Mouse (Mus musculus) kidney, postnatal 0 days (tissue): Measurements from ENCODE around the gene Ssh1. TPM values are rescaled to one million over a fixed set of nuclear protein-coding genes. Genes with fewer than 3 reads are reported as not detected.

Experiments used
- ATAC-seq: fragments of 200-750 bp; cut with Nextera tagmentation; replicated peaks from 2 replicates; pipeline ENCODE4 v1.8.0; 2017; ENCODE audit warnings: low read depth, moderate number of reproducible peaks, moderate TSS enrichment, moderate library complexity; ENCODE audit not compliant: low FRiP score
- DNase-seq: peaks from one replicate; pipeline ENCODE4 v3.0.0-alpha.2; 2016; ENCODE audit warnings: low spot score
- H3K27ac ChIP-seq: fragments of 300-500 bp; sonication (generic); 2 replicates; pipeline ENCODE4 v1.5.1; 2014; ENCODE audit warnings: mild to moderate bottlenecking
- H3K27me3 ChIP-seq: fragments of 300-500 bp; sonication (generic); 2 replicates; pipeline ENCODE4 v1.6.1; 2014; ENCODE audit warnings: low read length, mixed read lengths; ENCODE audit not compliant: insufficient read depth
- H3K36me3 ChIP-seq: fragments of 300-500 bp; sonication (generic); 2 replicates; pipeline ENCODE4 v1.6.1; 2014; ENCODE audit warnings: low read length, mixed read lengths; ENCODE audit not compliant: insufficient read depth
- H3K4me1 ChIP-seq: fragments of 300-500 bp; sonication (generic); replicated peaks from 2 replicates; pipeline ENCODE4 v1.6.1; 2014; ENCODE audit warnings: antibody characterized with exemption, low read length, mixed read lengths; ENCODE audit not compliant: insufficient read depth
- H3K4me2 ChIP-seq: fragments of 300-500 bp; sonication (generic); 2 replicates; pipeline ENCODE4 v1.6.1; 2014; ENCODE audit warnings: mild to moderate bottlenecking, low read length, moderate library complexity, mixed read lengths
- H3K4me3 ChIP-seq: fragments of 300-500 bp; sonication (generic); replicated peaks from 2 replicates; pipeline ENCODE4 v1.5.1; 2014; ENCODE audit warnings: low read depth, low read length
- H3K9ac ChIP-seq: fragments of 300-500 bp; sonication (generic); 2 replicates; pipeline ENCODE4 v1.6.1; 2014; ENCODE audit warnings: low read depth, low read length
- H3K9me3 ChIP-seq: fragments of 300-500 bp; sonication (generic); replicated peaks from 2 replicates; pipeline ENCODE4 v1.6.1; 2016; ENCODE audit warnings: low read length, inconsistent platforms, mixed read lengths
- CTCF ChIP-seq: IDR thresholded peaks from 2 replicates; pipeline ENCODE4 v1.5.1; 2016; ENCODE audit warnings: antibody characterized with exemption, low read depth, mild to moderate bottlenecking, moderate library complexity
- WGBS: fragments of 180-500 bp; shearing (Covaris S2); extraction: QIAGEN DNeasy Blood & Tissue Kit; methylation state at CpG from one replicate; pipeline ENCODE4 v1.1.7; 2014; 5-methylcytosine and 5-hydroxymethylcytosine counted together
- polyA plus RNA-seq: library from polyadenylated mRNA; unstranded; fragments of >200 nt; fragmentation: Nextera tagmentation; extraction: Ambion mirVana; gene quantifications from 2 replicates; pipeline ENCODE4 v1.2.1, GENCODE M21; 2015

Ssh1 gene
- polyA plus RNA-seq, 1 experiment from 2014 or later = 10.0 TPM

DNA sequence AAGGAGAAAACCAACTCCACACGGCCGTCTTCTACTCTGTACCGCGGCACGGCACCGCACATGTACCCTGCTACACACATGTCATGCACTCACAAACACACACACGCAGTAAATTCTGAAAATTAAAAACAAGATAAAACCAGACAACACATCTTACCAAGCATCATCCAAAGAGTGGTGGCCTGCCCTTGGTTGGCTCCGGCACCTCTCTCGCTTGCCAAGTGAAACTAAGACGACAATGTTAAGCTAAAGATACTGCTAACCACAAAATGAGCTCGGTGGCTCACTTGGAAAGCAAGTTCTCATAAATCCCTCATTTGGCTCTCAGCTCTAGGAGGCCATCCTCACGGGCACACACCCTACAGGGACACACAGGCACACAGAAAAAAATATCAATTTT is 94.2 kb downstream of the Ssh1 start:
- Histone ChIP-seq H3K27ac (no peak overlapping the region), H3K9ac (no peak overlapping the region), H3K4me3 (no peak overlapping the region), H3K36me3 (no peaks in the 10 kb centered on the region), H3K4me1 (peaks cover 21% of the 10 kb centered on the region), H3K27me3 (no peaks in the 10 kb centered on the region), H3K9me3 (no peaks in the 10 kb centered on the region), H3K4me2 (no peak overlapping the region)
- DNase-seq = no peak
- ATAC-seq = no peak
- no peak for TF ChIP-seq CTCF
- 86% methylated on average over 12 of the region's 12 CpGs for WGBS

DNA sequence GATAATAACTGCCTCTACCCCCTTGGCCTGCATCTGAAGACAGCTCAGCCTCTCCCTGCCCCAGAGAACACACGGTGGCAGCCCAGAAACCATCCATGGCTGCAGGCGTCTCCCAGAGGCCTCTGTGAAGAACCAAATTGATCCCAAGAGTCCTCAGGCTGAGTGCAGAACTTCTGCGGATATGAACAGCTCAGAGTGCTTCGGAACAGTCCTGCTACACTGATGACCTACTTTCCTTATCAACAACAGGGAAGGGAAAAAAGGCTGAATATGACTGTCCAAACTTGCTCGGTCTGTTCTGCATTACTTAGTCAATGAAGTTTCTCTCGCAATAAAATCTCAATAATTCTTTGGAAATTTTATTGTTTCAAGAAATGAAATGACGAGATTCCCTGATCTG is 101.7 kb downstream of the Ssh1 start:
- Histone ChIP-seq H3K4me3 (no peak overlapping the region), H3K27me3 (no peaks in the 10 kb centered on the region), H3K36me3 (no peaks in the 10 kb centered on the region), H3K4me2 (no peak overlapping the region), H3K9ac (0 out of 2 replicates have a peak overlapping the region, but pooled peaks have one; percentile 13), H3K27ac (no peak overlapping the region), H3K4me1 (peaks cover 24% of the 10 kb centered on the region), H3K9me3 (no peaks in the 10 kb centered on the region)
- TF ChIP-seq CTCF = no peak
- ATAC-seq (no peak), DNase-seq (no peak)
- WGBS = 78% methylated on average over 7 of the region's 7 CpGs

DNA sequence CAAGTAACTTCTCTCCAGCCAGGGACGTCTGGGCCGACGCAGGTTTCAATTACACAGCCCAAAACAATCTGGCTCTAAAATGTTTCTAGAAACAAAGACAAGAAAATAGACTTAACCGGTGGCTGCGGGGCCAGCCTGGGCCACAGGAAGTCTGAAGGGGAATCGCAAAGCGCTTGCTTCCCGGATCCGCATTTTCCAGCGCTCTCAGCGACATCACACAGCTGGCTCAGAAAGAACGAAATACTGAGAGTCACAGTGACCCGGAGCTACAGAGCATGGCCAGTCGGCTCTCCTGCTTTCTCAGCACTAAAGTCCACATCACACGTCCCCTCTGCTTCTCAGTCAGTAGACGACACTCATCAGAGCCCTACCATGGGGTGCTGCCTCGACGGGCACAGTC is 102.8 kb downstream of the Ssh1 start:
- 52% methylated on average over 18 of the region's 18 CpGs for WGBS
- H3K4me3 ChIP-seq = no peak overlapping the region

DNA sequence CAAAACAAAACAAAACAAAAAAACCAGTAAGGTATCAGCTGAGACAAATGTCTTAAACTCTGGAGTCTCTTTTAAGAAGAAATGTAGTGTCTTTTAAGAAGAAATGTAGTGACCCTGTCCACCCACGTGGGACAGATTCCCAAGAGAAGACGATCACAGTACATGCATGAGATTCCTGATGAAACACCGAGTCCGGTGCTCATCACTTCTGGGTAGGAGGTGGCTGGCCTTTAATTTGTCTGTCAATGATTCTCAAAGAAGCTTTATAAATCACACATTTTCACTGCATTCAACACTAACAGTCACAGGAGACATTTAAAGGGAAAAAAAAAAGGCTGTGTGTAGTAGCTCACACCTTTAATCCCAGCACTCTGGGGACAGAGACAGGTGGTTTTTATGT is 103.8 kb downstream of the Ssh1 start:
- Histone ChIP-seq H3K36me3 (no peaks in the 10 kb centered on the region), H3K4me3 (no peak overlapping the region), H3K9ac (no peak overlapping the region), H3K27ac (peak overlapping the region; percentile 71; the same call in 1 of the 2 replicates), H3K9me3 (no peaks in the 10 kb centered on the region), H3K4me1 (peaks cover 29% of the 10 kb centered on the region), H3K4me2 (no peak overlapping the region), H3K27me3 (no peaks in the 10 kb centered on the region)
- 27% methylated on average over 4 of the region's 4 CpGs for WGBS
- no peak for TF ChIP-seq CTCF
- DNase-seq (no peak), ATAC-seq (no peak)

More for the DNA sequence above, 102.8 kb downstream of the Ssh1 start:
- Histone ChIP-seq H3K4me2 (peak overlapping the region; percentile 3; the same call in 1 of the 2 replicates), H3K36me3 (no peaks in the 10 kb centered on the region), H3K27ac (peak overlapping the region; percentile 71), H3K27me3 (no peaks in the 10 kb centered on the region), H3K4me1 (peaks cover 26% of the 10 kb centered on the region), H3K9ac (no peak overlapping the region), H3K9me3 (no peaks in the 10 kb centered on the region)
- DNase-seq (peak; percentile 80), ATAC-seq (no peak)
- no peak for TF ChIP-seq CTCF

DNA sequence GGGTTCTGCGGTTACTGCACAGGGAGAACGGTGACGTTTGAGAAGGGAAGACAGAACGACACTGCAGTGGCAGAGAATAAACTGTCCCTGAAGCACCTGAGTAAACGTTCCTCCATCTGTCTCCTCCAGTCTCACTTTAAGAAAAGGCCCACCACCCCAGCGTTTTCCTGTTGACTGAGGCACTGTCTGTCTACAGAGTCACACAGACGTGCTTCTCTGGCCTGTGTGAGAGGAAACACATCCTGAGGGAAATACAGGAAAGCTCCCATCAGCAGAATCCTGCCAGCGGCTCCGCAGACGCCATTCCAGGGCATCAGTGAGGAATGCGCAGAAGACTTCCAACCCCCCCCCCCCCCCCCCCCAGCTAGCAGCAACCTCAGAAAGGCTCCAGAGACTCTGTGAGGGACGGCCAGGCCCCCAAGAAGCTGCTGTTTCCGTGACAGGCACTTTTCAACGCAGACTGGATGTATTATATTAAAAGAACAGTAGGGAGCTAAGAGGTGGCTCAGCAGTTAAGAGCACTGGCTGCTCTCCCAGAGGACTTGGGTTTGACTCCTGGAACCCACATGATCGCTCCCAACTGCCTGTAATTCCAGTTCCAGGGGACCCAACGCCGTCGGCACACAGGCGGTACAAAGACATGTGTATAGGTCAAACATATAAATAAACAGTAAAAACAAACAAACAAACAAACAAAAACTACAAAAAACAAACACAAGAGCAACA is 104.3 kb downstream of the Ssh1 start:
- DNase-seq (peak; percentile 57), ATAC-seq (no peak)
- H3K9me3 ChIP-seq = no peaks in the 10 kb centered on the region
- H3K27ac ChIP-seq = peak overlapping the region; percentile 71
- H3K4me1 ChIP-seq = peaks cover 33% of the 10 kb centered on the region
- TF ChIP-seq CTCF = no peak
- 20% methylated on average over 19 of the region's 19 CpGs for WGBS
- no peak overlapping the region; the same call in 1 of the 2 replicates for H3K4me2 ChIP-seq
- no peaks in the 10 kb centered on the region for H3K27me3 ChIP-seq
- no peak overlapping the region for H3K9ac ChIP-seq
- H3K36me3 ChIP-seq = no peaks in the 10 kb centered on the region
- no peak overlapping the region for H3K4me3 ChIP-seq

DNA sequence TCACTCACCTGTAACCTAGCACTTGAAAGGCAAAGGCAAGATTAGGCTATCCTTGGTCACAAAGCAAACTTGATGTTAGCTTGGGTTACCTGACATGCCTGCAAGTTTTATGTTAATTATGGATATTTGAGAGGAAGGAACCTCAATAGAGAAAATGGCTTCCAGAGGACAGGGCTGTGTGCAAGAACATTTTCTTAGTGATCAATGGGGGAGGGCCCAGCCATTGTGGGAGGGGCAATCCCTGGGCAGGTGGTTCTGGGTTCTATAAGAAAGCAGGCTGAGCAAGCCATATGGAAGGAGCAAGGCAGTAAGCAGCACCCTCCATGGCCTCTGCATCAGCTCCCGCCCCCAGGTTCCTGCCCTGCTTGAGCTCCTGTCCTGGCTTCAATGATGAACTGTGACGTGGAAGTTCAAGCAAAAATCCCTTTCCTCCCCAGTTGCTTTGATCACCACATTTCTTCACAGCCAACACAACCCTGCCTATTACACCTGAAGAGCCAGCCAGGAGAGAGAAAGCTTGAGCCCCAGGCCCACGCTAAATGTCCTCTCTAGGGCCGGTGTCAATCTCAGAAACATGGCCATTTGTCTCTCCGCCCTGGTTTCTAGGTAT is 105.4 kb downstream of the Ssh1 start:
- WGBS = 80% methylated on average over 5 of the region's 5 CpGs

More for the DNA sequence above, 105.4 kb downstream of the Ssh1 start:
- Histone ChIP-seq H3K27me3 (no peaks in the 10 kb centered on the region), H3K9me3 (no peaks in the 10 kb centered on the region), H3K4me2 (no peak overlapping the region), H3K4me1 (peaks cover 35% of the 10 kb centered on the region), H3K4me3 (no peak overlapping the region), H3K9ac (no peak overlapping the region), H3K36me3 (no peaks in the 10 kb centered on the region), H3K27ac (peak overlapping the region; percentile 71)
- TF ChIP-seq CTCF = no peak
- ATAC-seq = no peak
- no peak for DNase-seq
